Comparison of ENCODE assay signal across 21 mouse cellular contexts in genomic region chr12:71703146-71703902, GRCm38 (mm10).
DNase-seq lines count a peak whose midpoint lies in the region; TF ChIP-seq lines count a peak whose summit lies in the region.
"Had no signal": no experiment of that assay in that cellular context is flagged by ENCODE, and none has a peak within 500 bp of the region (broad histone marks: within the 10 kb centered on the region; RNA-seq: fewer than 3 reads in every experiment).

No protein-coding gene starts in this region.

- H3K4me1 ChIP-seq in kidney, adult 2 months (ENCODE audit: control insufficient read depth, insufficient read depth, low read length) = no peaks in the 10 kb centered on the region
- H3K4me1 ChIP-seq in heart, embryonic 10.5 days = 0 out of 2 replicates have a peak, but pooled peaks cover 3% of the 10 kb centered on the region
- H3K4me1 ChIP-seq: embryonic facial prominence, embryonic 15.5 days; forebrain, embryonic 12.5 days; heart, embryonic 15.5 days; hindbrain, embryonic 13.5 days had no signal

- no peak for TF ChIP-seq CTCF in kidney, adult 2 months (conservative IDR thresholded peaks at IDR 0.05; ENCODE audit: insufficient read depth, insufficient read length, low read depth, low read length)

- 85% methylated on average over 13 of the region's 13 CpGs for WGBS in kidney, adult 2 months
- WGBS in heart, embryonic 10.5 days = 85% methylated on average over 13 of the region's 13 CpGs

- TF ChIP-seq POLR2A in myocyte (IDR thresholded peaks at IDR 0.05; ENCODE audit: insufficient read length, low read depth) = no peak
- TF ChIP-seq POLR2A in kidney, adult 2 months (IDR thresholded peaks at IDR 0.05; ENCODE audit: low read depth, low read length) = no peak

- 0 out of 2 replicates have a peak, but pooled peaks cover 5% of the 10 kb centered on the region for H3K9me3 ChIP-seq in heart, embryonic 10.5 days
- H3K9me3 ChIP-seq: embryonic facial prominence, embryonic 15.5 days; heart, embryonic 15.5 days; hindbrain, embryonic 13.5 days had no signal

- H3ac ChIP-seq in myocyte (ENCODE audit: control insufficient read depth, insufficient read length) = no peak overlapping the region

- H3K27me3 ChIP-seq in myocyte (ENCODE audit: control insufficient read depth, insufficient read depth, insufficient read length) = no peaks in the 10 kb centered on the region
- no peaks in the 10 kb centered on the region for H3K27me3 ChIP-seq in kidney, adult 2 months (replicated peaks; ENCODE audit: control insufficient read depth, insufficient read depth, low read length)
- no peaks in the 10 kb centered on the region for H3K27me3 ChIP-seq in heart, embryonic 10.5 days (ENCODE audit: insufficient read depth, poor library complexity, severe bottlenecking)
- H3K27me3 ChIP-seq: embryonic facial prominence, embryonic 15.5 days; forebrain, embryonic 12.5 days; heart, embryonic 15.5 days; hindbrain, embryonic 13.5 days had no signal

- no peak overlapping the region for H3K27ac ChIP-seq in kidney, adult 2 months (ENCODE audit: insufficient read depth, low read depth, low read length)
- H3K27ac ChIP-seq in heart, embryonic 10.5 days = no peak overlapping the region
- H3K27ac ChIP-seq: embryonic facial prominence, embryonic 15.5 days; forebrain, embryonic 12.5 days; heart, embryonic 15.5 days; hindbrain, embryonic 13.5 days; hindbrain, postnatal 0 days had no signal

- H3K4me2 ChIP-seq in myocyte (ENCODE audit: low read depth) = peak overlapping the region; percentile 35
- H3K4me2 ChIP-seq: embryonic facial prominence, embryonic 15.5 days; forebrain, embryonic 12.5 days; heart, embryonic 11.5 days; heart, embryonic 15.5 days; hindbrain, embryonic 13.5 days had no signal

- no peaks in the 10 kb centered on the region for H3K79me2 ChIP-seq in myocyte (ENCODE audit: control insufficient read depth, insufficient read depth)

- peak; percentile 10 for DNase-seq in adrenal gland, postnatal 25 days
- no peak for DNase-seq in adrenal gland, adult 8-10 months
- peak; percentile 26 for DNase-seq in 416B (ENCODE audit: low read depth)
- DNase-seq in NIH3T3 (ENCODE audit: low read depth) = peak; percentile 88
- no peak for DNase-seq in kidney, adult 2 months
- no peak for DNase-seq in urinary bladder, postnatal 14 days (ENCODE audit: low spot score)
- DNase-seq in heart, embryonic 10.5 days (ENCODE audit: low spot score) = no peak
- DNase-seq: cerebellum, adult 18-20 months; cerebellum, postnatal 10 days; embryo, embryonic 11 days; gastrocnemius, postnatal 10 days; heart, adult 18-20 months; heart, postnatal 14 days; kidney, adult 11 months had no signal

- H3K4me3 ChIP-seq in myocyte = no peak overlapping the region
- H3K4me3 ChIP-seq in kidney, adult 2 months (ENCODE audit: insufficient read depth, low read depth, low read length) = no peak overlapping the region
- H3K4me3 ChIP-seq in heart, embryonic 10.5 days = no peak overlapping the region
- H3K4me3 ChIP-seq: embryonic facial prominence, embryonic 15.5 days; forebrain, embryonic 12.5 days; heart, embryonic 15.5 days; hindbrain, embryonic 13.5 days had no signal

- no peaks in the 10 kb centered on the region for H3K36me3 ChIP-seq in myocyte (ENCODE audit: control insufficient read depth, insufficient read depth)
- no peaks in the 10 kb centered on the region for H3K36me3 ChIP-seq in kidney, adult 2 months (ENCODE audit: control insufficient read depth, insufficient read depth, low read length)
- H3K36me3 ChIP-seq in heart, embryonic 10.5 days = no peaks in the 10 kb centered on the region
- H3K36me3 ChIP-seq: embryonic facial prominence, embryonic 15.5 days; forebrain, embryonic 12.5 days; heart, embryonic 15.5 days; hindbrain, embryonic 13.5 days had no signal

TF ChIP-seq in myocyte, 11 proteins besides CTCF, POLR2A, EP300 and RAD21:
- TF ChIP-seq TCF3 (IDR thresholded peaks at IDR 0.05; ENCODE audit: insufficient read length, low read depth) (no peak), CEBPB (IDR thresholded peaks at IDR 0.05; ENCODE audit: insufficient read depth, poor library complexity, severe bottlenecking) (no peak), E2F4 (IDR thresholded peaks at IDR 0.05; ENCODE audit: insufficient read depth) (no peak), MAX (IDR thresholded peaks at IDR 0.05; ENCODE audit: low read depth) (no peak), TCF12 (IDR thresholded peaks at IDR 0.05; ENCODE audit: insufficient read depth, poor library complexity, severe bottlenecking) (no peak), USF1 (IDR thresholded peaks at IDR 0.05; ENCODE audit: low read depth) (no peak), MYOD1 (IDR thresholded peaks at IDR 0.05; ENCODE audit: control insufficient read depth in 1 of 3, insufficient read length in 2 of 3, low read depth in 2 of 3) (no peak), MYOG (IDR thresholded peaks at IDR 0.05; ENCODE audit: control insufficient read depth in 1 of 3, insufficient read depth in 1 of 3, insufficient read length in 2 of 3, low read depth in 2 of 3) (no peak)

Comparison
In these comparisons a context has a peak if more than half of its experiments do, and no peak if none do; other contexts are left out.
1. DNase-seq: peak in adrenal gland, postnatal 25 days (single experiment), 416B (single experiment) and NIH3T3 (single experiment); none in adrenal gland, adult 8-10 months (single experiment), kidney, adult 2 months (single experiment), urinary bladder, postnatal 14 days (single experiment) and heart, embryonic 10.5 days (single experiment).